Mouse (Mus musculus): ENCODE results near the gene Hkdc1.
"Not testable (repeated sequence)": the region's sequence is repeated elsewhere in the genome, so short reads cannot be mapped to it uniquely, and the experiment has no call there.

The Hkdc1 gene

DNA sequence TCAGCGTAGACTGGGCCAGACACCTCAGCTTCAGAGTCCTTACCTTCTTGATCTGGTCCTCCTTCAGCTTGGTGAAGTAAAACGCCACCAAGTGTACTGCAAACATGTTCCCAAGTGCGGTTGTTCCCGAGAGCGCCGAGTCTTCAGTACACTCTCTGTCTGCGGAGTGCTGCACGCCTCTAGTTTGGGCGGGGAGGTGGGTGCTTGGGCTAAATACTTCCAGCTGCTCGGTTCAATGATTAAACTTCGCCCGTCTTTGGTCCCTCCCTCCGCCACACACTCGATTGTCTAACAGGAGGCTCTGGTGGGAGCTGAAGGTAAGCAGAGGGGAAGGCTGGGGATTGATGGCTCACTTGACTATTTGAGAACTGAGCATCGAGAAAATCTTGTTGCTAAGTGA, at the start of gene Hkdc1:
TSS of gene Hkdc1 (minus strand) at position 237 of the 400 bp plus-strand sequence.
- no peak for DNase-seq (ENCODE audit: low spot score)

DNA sequence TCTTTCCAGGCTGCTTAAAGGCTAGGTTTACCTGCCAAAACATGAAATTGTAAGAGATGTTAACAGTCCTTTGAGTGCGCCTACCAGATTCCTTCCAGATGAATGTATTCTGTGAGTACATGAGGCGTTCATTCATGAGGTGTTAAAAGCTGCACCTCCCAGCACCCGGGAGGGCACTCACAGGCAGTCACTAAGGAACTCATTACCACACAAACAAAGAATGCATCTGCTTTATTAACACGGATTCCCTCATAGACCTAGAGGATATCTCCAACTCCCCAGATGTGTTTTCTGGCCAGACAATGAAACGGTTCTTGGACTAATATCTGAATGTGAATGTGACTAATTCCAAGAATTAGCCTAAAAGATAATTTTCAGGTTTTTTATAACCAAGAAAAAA, 48.8 kb upstream of the Hkdc1 start:
- DNase-seq (ENCODE audit: low spot score) = no peak

DNA sequence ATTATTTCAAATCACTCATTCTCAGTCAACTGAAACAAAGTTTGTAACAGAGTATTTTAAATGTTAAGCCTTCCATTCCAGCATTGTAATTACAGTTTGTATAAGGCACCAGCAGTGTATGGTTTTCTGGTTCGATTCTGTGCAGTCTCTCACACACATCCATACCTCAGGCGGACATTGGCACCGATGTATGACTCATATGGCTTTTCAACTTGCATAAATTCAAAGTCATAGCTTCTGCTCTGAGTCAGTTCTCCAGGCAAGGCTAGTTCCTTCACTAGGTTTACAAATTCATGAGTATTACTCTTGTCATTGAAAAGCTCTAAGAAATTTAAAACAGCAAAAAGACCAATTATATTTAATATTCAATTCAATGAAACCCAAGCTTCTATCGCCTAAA, 47.4 kb upstream of the Hkdc1 start:
- no peak for DNase-seq (ENCODE audit: low spot score)

DNA sequence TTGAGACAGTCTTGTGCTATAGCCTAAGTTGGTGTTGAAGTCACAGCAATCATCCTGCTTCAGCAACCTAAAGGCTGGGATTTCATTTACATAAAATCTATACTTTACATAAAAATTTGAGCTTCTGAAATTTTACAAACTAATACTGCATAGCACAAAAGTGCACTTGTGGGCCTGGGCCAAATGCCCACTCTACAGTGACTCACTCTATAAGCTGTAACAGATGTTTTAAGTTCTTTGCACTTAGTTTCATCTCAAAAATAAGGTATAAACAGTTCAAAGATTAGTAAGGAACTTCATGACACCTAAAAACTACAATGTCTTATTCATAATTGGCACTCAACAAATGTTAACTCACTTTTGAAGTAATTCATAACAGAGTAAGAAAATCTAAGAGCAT, 39.0 kb upstream of the Hkdc1 start:
- no peak for DNase-seq (ENCODE audit: low spot score)

DNA sequence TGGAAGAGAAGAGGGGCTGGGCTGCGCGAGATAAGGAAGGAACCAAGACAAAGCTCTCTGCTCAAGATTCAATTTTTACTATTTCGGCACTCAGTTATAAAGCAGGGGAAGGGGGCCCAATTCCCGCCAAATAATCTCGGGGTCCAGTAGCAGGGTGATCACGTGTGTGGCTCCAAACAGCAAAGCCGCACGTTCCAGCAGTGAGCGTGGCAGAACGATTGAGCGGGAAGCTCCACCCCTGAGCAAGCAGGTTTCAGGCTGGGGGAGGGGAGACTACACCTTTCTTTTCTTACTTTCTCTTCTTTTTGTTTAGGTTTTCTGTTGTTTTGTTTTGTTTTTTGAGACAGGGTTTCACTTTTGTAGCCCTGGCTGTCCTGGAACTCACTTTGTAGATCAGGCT, 29.7 kb upstream of the Hkdc1 start:
- DNase-seq (ENCODE audit: low spot score) = not testable (repeated sequence)

DNA sequence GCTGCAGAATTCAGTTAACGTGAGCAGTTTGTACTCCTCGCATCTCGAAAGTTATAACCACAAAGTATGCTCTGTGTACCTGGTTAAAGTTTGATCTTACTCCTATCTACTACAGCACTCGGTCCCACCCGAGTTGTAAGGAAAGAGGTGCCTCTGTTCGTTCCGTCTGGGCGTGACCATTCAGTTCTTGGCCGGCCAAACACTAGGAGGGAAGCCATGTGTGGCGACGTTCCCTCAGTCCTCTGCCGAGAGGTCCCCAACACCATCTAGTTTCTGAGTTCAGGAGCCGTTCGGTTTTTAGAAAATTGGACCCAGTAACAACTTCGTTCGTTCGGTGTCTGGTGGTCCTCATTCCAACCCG, 28.0 kb upstream of the Hkdc1 start:
- DNase-seq (ENCODE audit: low spot score) = no peak

DNA sequence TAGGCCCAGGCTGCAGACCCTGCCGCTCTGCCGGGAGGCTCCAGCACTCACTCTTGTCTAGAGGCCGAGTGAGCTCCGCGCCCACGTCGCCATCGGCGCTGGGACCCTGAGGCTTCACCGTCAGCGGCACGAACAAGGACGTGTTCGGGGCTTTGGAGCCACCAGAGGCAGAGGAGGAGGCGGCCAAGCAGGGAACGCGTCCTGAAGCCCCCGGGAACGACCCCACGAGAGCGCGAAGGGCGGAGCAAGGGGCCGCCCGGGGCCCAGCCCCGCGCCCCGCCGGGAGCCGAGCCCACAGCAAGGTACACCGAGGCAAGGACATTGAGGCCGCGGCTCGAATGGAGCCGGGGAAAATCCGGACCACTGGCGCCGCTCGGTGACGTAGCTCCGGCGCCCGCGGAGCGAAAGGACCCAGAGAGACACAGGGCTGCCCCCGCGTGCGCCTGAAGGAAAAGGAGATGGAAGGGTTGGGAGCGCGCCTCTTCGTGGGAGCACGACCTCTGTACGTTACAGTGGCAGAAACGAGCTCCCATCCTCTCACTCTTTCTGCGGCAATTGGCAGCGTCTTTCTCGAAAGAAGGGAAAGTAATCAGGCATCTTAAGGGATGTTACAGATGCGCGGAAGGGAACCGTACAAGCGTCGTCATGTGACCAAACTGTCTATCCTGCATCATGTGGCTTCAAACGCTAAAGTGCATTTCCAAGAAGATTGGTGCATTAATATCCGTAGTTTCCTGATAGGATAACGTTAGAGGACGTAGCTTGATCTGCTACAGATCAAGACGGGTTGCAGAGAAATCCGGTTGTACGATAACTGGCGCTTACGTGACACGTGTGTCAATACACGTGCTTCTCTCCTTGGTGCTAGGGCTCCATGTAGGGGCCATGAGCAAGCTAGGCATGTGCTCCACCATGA, 27.3 kb upstream of the Hkdc1 start, which contains the start of the genes 4930507D05Rik and Supv3l1:
TSS of gene 4930507D05Rik (plus strand) at position 126 of the 916 bp plus-strand sequence.
TSS of gene Supv3l1 (minus strand) at position 375 of the 916 bp plus-strand sequence.
- DNase-seq (ENCODE audit: low spot score) = peak; percentile 89

DNA sequence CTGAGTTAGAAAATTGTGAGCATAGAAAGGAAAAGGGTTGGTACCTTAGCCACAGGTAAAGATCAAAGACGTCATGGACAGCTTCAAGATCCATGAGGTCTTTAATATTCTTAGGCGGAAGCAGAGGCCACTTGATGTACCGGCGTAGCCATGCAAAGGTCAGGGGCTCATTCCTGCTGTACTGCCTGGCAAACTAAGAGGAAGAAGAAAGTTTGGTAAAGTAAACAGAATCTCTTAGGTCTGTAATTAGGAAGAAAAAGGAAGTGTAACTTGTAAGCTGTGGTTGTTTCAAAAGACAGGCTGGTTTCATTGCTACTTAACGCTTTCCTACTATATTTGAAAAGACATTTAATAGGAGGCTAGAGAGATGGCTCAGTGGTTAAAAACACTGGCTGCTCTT, 8.1 kb upstream of the Hkdc1 start:
- DNase-seq (ENCODE audit: low spot score) = no peak

DNA sequence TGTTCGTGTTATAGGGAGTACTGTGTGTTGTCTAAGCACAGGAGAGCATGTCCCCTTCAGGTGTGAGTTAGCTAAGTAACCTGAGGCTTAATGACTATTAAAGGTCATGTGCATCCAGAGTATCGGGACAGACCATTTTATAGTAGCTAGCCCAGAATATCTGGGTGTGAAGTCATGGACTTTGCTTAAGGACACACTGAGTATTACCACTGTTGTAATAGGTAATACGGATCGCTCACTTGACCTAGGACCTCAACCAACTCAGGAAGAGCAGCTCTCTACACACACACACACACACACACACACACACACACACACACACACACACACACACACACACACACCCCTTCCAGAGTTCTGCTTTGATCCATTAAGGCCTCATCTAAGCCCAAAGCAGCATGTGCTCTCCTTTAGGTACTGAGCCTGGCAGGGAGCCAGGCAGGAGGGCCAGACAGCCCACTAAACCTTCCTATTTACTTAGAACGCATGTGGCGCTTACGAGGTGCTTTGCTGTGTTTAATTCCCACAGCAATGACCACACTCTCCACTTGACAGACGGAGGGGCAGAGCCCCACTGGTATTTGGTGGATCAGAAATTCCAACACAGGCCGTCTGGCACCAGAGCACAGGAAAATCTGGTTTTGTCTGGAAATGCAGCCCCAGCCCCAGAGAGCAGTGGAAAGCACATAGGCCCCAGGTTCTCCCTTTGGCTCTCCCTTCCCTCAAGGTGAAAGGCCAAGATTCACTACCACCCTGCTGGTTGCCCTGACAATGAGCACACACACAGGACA, 3.0 kb upstream of the Hkdc1 start:
- DNase-seq (ENCODE audit: low spot score) = no peak

DNA sequence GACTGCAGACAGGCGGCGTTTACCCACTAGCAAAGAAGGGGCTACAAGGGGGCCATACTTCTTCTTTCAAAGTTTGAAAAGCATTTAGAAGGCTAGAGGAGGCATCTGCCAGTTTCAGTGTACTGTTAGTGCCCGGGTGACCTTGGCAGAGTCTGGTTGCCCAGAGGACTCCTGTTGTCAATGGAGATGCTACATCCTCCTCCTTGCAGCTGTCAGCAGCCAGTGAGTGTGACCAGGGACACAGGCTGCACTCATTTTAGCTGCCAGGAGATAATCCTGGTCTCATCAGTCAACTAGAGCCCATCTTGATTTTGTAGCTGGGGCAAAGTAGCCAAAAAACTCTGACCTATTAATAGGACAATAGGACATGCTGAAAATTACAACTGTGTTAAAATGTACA, 1.2 kb downstream of the Hkdc1 start:
- DNase-seq (ENCODE audit: low spot score) = no peak

DNA sequence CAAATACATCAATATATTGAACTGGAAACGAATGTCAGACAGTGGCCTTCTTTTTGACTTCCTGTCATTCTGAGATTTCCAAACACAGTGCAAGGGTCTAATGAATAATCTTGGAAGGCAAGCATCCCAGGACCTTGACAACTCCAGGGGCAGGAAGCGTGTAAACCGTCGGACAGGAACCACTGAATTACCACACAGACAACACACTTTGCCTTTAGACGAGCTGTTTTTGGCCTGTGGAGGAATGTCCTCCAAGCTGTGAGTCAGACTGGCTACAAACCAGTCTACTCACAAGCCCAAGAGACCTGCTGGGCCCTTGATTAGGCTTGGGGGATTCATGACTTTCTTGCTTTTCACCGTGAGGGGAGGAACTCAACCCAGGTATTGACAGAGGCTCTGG, 1.9 kb downstream of the Hkdc1 start:
- no peak for DNase-seq (ENCODE audit: low spot score)

DNA sequence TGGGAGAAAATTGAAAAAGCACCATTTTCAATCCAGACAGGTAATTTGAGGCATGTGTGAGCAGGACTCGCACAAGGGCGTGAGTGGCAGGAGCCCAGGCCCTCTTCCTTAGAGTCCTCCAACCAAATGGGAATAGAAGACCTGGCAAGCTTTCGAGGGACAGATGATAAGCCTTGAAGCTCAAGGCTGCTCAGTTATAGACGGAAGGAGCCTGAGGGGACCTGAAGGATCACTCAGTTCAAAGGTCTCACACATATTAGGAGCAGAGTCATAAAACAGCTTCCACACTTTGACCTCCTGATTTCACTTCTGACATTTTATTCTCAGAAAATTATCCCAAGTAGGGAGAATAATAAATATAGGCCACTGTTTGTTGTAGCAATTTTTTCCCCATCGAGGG, 2.9 kb downstream of the Hkdc1 start:
- no peak for DNase-seq (ENCODE audit: low spot score)

DNA sequence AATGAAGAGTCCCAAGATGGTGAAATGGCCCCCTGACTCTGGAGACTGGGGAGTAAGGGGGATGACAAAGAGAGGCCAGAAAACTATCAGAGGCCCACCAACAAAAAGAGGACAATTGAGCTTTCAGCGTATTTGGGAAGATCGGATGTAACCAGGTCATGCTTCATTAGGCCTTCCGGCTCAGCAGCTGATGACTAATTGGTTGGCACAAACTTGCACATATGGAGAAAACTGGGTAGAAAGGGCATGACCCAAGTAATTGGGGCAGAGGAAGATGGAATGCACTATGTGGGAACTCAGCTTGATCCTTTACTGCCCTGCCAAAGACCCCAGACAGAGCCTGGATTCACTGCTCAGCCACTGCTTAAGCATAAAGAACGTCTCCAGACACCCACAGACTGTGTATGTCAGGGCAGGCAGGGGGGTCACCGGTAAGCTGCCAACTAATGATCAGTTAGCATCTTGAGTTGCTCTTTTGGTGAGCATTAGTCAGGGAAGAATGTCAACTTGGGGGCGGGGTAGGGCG, 3.4 kb downstream of the Hkdc1 start:
- DNase-seq (ENCODE audit: low spot score) = no peak

DNA sequence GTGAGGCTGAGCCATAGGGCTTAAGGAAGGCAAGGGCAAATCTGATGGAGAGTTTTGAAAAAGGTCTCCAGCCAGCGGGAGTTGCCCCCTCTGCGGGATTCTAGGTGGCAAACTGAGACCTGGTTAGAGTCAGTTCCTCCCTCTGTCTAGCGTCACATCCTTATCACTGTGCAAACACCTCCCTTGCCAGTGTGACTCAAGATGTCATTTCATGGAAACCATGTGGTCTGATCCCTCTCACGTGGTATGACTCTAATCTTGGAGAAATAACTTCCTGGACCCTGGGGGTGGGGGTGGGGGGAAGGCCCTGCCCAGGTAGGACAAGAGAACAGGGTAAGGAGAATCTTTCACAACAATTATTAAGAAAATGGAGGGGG, 8.7 kb downstream of the Hkdc1 start:
- DNase-seq (ENCODE audit: low spot score) = no peak

DNA sequence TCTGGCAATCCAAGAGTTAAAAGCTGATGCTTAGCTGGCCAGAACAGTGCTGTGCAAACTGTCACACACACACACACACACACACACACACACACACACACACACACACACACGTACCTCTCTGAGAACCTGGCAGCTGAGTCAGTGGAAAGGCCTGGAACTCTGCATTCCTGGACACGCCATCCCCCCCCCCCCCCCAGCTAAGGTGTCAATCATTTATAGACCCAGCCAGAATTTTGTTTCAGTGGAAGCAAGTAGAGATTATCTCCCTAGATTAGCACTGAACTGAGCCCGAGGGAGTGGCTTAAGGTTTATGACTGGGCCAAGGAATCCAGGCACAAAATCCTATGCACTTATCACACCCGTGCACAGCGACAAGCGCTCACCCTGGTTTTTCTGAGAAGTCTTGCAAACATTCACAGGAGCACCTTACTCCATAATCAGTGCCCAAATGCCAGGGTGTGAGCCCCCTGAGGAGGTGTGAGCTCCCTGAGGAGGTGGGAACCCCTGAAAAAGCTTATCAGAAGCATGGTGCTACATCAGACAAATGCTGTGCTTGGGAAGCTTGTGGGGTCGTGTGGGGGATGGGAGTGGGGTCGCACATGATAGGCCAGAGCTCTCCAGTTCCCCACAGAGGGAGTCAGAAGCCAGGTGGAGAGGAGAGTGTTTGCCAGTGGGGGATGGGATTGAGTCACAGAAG, 9.2 kb downstream of the Hkdc1 start:
- no peak for DNase-seq (ENCODE audit: low spot score)

DNA sequence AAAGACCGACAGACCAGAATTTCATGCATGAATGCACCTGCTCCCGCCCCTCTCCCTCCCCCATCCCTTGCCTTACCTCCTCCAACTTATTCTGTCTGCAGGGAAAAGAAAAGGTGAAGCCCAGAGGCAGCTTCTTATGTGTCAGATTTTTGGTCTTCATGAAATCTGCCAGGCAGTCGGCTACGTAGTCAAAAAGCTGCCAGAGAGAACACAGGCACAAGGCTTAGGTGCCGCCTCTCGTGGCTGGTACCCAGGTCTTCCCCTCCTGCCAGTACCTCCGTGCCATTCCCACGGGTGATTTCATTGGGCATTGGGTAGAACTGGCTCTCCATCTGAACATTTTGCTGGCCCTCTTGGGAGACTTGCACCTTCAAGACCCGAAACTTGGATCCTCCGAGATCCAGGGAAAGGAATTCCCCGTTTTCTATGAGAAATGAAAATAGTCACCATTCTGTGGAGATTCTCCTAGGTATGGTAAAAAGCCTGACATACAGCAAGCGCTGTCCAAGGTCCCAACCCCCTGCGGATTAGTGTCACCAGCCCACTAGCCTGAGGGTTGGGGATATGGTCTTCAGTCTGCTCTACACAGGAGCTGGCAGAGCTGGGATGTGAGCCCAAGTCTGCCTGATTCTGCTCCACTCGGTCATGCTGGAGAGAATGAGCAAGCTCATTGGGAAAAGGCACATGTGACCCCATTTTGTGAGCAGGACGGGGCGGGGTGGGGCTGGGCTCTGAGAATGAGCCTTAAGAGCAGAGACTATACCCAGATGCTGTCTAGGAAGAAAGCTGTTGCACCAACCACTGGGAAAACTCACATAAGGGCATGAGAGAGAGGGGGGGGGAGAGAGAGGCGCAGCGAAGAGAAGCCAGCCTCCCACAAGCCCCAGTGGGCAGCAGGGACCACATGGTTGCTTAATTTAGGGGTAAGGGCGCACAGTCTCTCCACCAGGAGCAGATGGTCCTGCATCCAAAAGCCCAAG, 10.6 kb downstream of the Hkdc1 start:
- DNase-seq (ENCODE audit: low spot score) = no peak

DNA sequence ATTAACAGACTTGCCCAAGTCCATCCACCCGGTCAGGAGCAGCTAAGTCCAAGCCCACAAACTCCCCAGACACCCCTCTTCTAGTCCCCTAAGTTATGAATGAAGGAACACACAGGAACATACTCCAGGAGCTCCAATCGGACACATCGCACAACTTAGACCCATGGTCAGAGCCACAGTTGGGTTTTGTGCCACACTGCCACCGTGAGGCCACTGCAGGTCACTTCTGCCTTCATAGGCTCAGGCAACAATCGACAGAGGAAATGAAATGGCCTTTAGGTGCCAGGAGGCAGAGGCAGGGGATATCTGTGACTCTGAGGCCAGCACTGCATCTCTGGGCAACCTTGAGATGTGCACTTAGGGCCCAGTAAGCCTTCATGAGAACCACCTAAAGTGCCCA, 11.3 kb downstream of the Hkdc1 start:
- peak; percentile 46 for DNase-seq (ENCODE audit: low spot score)

DNA sequence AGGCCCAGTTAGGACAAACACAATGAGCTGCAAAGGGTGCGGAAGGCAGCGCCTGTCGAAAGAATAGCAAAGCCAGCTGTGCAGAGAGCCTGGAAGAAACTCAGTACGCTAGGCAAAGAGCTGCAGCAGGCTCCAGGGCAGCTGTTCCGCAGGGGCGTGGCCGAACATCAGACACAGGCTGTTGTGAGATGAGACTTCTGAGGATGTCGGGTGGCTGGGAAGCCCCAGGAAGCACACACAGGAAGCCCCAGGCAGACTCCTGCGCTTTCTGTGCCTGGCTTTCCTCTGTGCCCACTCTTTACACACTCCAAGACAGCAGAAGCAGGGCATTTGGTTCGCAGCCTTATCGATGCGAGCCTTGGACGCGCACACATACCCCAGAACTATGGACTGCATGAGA, 17.4 kb downstream of the Hkdc1 start:
- DNase-seq (ENCODE audit: low spot score) = peak; percentile 34

DNA sequence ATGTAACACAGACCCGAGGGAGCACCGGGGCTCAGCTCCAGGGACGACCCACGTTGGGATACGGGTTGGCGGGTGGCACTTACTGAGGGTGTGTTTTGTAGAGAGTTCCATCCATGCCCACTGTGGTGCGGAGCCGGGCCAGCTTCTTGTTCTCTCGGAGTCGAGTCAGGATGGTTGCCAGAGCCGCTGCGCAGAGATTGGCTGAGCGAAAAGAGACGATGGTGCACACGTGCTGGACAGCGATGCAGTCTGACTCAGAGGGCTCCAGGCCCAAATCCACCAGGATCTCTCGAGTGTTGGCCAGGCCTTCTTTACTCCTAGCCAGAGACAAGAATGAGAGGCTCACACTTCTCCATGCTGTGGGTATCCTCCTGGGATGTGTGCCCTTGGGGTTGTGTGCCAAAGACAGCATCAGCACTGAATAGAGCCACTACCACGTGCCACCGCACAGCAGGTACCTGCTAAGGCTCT, 20.6 kb downstream of the Hkdc1 start:
- DNase-seq (ENCODE audit: low spot score) = no peak

DNA sequence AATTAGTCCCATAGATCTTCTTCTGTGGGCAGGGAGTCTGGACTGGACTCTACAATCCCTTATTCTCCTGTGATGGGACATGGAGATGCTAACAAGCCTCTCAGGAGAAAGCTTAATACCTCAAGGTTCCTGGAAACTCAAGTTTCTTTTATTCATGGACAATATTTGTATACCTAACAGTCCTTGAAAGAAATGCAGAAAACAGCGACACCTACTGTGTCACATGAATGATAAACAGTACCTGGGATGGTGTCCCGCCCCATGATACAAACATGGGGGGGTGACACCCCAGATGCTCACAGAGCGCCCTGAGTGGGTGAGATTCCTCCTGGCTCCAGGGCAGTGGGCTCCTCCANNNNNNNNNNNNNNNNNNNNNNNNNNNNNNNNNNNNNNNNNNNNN, 39.3 kb downstream of the Hkdc1 start:
- no peak for DNase-seq (ENCODE audit: low spot score)

DNA sequence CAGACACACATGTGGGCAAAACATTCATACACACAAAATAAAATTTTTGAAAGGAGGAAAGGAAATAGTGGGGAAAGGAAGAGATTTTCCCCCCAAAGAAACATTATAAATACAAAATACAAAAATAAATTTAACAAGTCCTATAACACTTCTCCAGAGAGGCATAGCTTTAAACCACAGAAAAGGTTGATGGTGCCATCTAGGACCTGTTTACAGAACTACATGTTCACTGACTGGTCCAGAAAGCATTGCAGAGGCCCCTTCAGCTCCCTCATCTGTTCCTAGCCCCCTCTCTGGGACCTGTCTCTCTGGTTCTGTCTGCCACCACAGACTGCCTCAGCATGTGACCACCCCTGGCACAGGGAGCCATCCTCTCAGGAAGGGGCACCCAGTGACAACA, 41.4 kb downstream of the Hkdc1 start:
- DNase-seq (ENCODE audit: low spot score) = no peak
